Mouse (Mus musculus): ENCODE results near the gene Gm4969. TPM values are rescaled to one million over a fixed set of nuclear protein-coding genes. Genes with fewer than 3 reads are reported as not detected.

The Gm4969 gene
- total and polyA plus RNA-seq, 3 experiments = not detected

DNA sequence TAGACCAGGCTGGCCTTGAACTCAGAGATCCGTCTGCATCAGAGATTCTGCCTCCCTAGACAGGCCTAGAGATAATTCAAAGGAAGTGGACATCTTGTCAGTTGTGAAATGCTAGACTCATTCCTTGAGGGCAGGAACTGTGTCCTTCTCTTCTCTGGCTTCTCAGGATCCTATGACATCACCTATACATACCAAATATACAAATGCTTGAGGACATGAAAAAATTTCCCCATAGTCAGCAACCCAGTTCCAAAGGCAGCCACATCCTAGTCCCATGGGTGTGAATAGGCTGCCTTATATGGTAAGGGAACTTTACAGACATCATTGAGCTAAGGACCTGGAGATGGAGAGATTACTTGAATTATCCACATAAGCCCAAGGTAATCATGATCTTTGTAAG lies 8.6 kb downstream of the Gm4969 start:
- peaks cover 0 to 3% of the 10 kb centered on the region in 2 experiments; a peak in 2 of 4 replicates for H3K4me1 ChIP-seq (ENCODE audit: control insufficient read depth in 1 of 2, insufficient read depth in 2 of 2, low read length in 2 of 2)
- no peak overlapping the region for H3K9ac ChIP-seq (ENCODE audit: control insufficient read depth, low read depth, low read length, poor library complexity, severe bottlenecking)
- TF ChIP-seq USF1 (IDR thresholded peaks at IDR 0.05; ENCODE audit: low read depth, low read length) (no peak), SIN3A (IDR thresholded peaks at IDR 0.05; ENCODE audit: low read length) (no peak), GATA1 (IDR thresholded peaks at IDR 0.05; ENCODE audit: low read depth, low read length) (no peak), ZMIZ1 (IDR thresholded peaks at IDR 0.05; ENCODE audit: low read depth, low read length) (no peak), MXI1 (IDR thresholded peaks at IDR 0.05; ENCODE audit: low read depth, low read length) (no peak), HCFC1 (IDR thresholded peaks at IDR 0.05; ENCODE audit: low read depth, low read length) (no peak), ETS1 (IDR thresholded peaks at IDR 0.05; ENCODE audit: low read depth, low read length) (no peak), USF2 (IDR thresholded peaks at IDR 0.05; ENCODE audit: borderline replicate concordance in 1 of 2, insufficient read depth in 1 of 2, low read depth in 1 of 2, low read length in 2 of 2) (no peak), EP300 (IDR thresholded peaks at IDR 0.05; ENCODE audit: low read depth in 1 of 2, low read length in 2 of 2) (no peak), ZC3H11A (IDR thresholded peaks at IDR 0.05; ENCODE audit: low read depth, low read length) (no peak), MAFK (IDR thresholded peaks at IDR 0.05; ENCODE audit: borderline replicate concordance, low read depth, low read length) (no peak), MAX (IDR thresholded peaks at IDR 0.05; ENCODE audit: low read length) (no peak), ZKSCAN1 (IDR thresholded peaks at IDR 0.05; ENCODE audit: low read depth, low read length) (no peak), MYC (IDR thresholded peaks at IDR 0.05; ENCODE audit: low read depth, low read length) (no peak), JUND (IDR thresholded peaks at IDR 0.05; ENCODE audit: low read depth, low read length) (no peak), ZNF384 (IDR thresholded peaks at IDR 0.05; ENCODE audit: low read depth, low read length) (no peak), KAT2A (conservative IDR thresholded peaks at IDR 0.05; ENCODE audit: low read depth, low read length) (no peak)
- peaks cover 0 to 3% of the 10 kb centered on the region in 2 experiments; a peak in 1 of 4 replicates for H3K27me3 ChIP-seq (ENCODE audit: control insufficient read depth in 1 of 2, insufficient read depth in 2 of 2, low read length in 2 of 2)
- DNase-seq (ENCODE audit: low read depth, low spot score) = no peak
- H3K9me3 ChIP-seq (replicated peaks; ENCODE audit: insufficient read depth, low read length) = no peaks in the 10 kb centered on the region
- H3K4me3 ChIP-seq (ENCODE audit: control insufficient read depth in 1 of 2, insufficient read depth in 1 of 2, low read depth in 2 of 2, low read length in 2 of 2) = no peak overlapping the region
- peaks cover 0 to 2% of the 10 kb centered on the region in 2 experiments; a peak in 1 of 4 replicates for H3K36me3 ChIP-seq (ENCODE audit: control insufficient read depth in 1 of 2, insufficient read depth in 2 of 2, low read length in 2 of 2)
- no peaks in the 10 kb centered on the region for H3K79me2 ChIP-seq (ENCODE audit: control insufficient read depth, insufficient read depth, low read length, poor library complexity)
- no peak overlapping the region for H3K27ac ChIP-seq (ENCODE audit: control insufficient read depth, low read depth, low read length)

DNA sequence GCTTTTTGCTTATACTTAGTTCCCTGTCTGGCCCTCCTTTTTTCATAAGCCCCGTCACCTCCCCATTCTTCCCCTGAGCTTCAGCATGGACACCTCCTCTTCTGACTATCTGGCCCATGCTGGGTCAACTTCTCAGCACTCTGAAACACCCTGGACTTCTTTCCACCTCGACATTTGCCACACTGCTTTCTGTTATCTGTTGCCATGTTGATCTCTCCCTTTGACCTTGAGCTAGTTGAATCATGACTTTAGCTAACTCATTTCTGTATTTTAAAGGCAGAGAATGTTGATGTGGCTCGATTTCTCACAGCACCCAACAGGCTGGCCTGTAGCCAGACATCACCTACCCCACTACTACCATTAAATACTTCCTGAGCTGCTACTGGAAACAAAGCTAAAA lies 10.7 kb downstream of the Gm4969 start:
- Histone ChIP-seq H3K79me2 (ENCODE audit: control insufficient read depth, insufficient read depth, low read length, poor library complexity) (no peaks in the 10 kb centered on the region), H3K4me1 (ENCODE audit: control insufficient read depth in 1 of 2, insufficient read depth in 2 of 2, low read length in 2 of 2) (peaks cover 0 to 6% of the 10 kb centered on the region in 2 experiments; a peak in 2 of 4 replicates), H3K9me3 (replicated peaks; ENCODE audit: insufficient read depth, low read length) (no peaks in the 10 kb centered on the region), H3K4me3 (ENCODE audit: control insufficient read depth in 1 of 2, insufficient read depth in 1 of 2, low read depth in 2 of 2, low read length in 2 of 2) (no peak overlapping the region), H3K36me3 (ENCODE audit: control insufficient read depth in 1 of 2, insufficient read depth in 2 of 2, low read length in 2 of 2) (peaks cover 0 to 2% of the 10 kb centered on the region in 2 experiments; a peak in 1 of 4 replicates), H3K27ac (ENCODE audit: control insufficient read depth, low read depth, low read length) (no peak overlapping the region), H3K9ac (ENCODE audit: control insufficient read depth, low read depth, low read length, poor library complexity, severe bottlenecking) (no peak overlapping the region), H3K27me3 (ENCODE audit: control insufficient read depth in 1 of 2, insufficient read depth in 2 of 2, low read length in 2 of 2) (peaks cover 0 to 3% of the 10 kb centered on the region in 2 experiments; a peak in 1 of 4 replicates)
- TF ChIP-seq MXI1 (IDR thresholded peaks at IDR 0.05; ENCODE audit: low read depth, low read length) (no peak), SMC3 (IDR thresholded peaks at IDR 0.05; ENCODE audit: low read depth, low read length) (no peak), ZC3H11A (IDR thresholded peaks at IDR 0.05; ENCODE audit: low read depth, low read length) (no peak)
- no peak for DNase-seq (ENCODE audit: low read depth, low spot score)
